Mouse (Mus musculus): ENCODE results near the gene Olfr20.
"Not testable (repeated sequence)": the region's sequence is repeated elsewhere in the genome, so short reads cannot be mapped to it uniquely, and the experiment has no call there.

Gene Olfr20

GRCm38 (mm10) chr11:73350483-73350882, at the start of gene Olfr20:
Gene Olfr20, plus strand, starts transcription at chr11:73350783.
- DNase-seq (ENCODE audit: low spot score in 2 of 2): no peak

DNA sequence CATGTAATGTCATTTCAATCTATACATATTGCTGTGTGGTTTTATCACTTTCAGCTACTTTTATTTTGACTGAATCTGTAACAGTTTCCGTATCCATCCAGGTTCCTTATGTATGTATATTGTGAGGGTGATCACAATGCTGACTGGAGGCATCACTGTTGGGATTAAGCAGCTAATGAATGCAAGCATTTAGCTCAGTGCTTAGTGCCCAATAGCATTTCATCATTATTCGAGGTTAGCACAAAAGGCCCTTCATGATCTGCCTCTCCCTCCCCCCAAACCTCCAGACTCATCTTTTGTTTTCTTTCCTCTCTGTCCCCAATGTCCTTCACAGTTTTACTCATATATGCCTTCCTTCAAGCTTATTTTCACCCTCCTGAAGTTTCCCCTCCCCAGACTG, 47.5 kb upstream of the Olfr20 start:
- DNase-seq (ENCODE audit: low spot score in 2 of 2): no peak

GRCm38 (mm10) chr11:73315961-73316360, 34.6 kb upstream of the Olfr20 start:
- no peak for DNase-seq (ENCODE audit: low spot score in 2 of 2)

DNA sequence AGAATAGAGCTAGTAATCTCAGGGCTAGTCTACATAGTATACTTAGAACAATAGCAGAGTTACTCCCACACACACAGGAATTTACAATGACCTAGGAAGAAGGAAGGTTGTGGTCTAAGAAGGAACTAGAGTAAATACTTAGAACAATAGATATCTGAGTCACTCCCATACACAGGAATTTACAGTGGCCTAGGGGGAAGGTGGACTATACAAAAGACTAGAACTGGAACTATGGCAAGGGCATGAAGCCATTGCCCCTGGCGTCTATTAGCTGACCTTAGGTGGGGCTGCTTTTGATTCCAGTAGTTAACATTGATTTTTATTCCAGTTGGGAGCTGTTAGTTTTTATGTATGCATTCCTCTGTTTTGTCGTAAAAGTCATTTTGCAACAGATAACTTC, 32.0 kb upstream of the Olfr20 start:
- DNase-seq (ENCODE audit: low spot score in 2 of 2): not testable (repeated sequence)

DNA sequence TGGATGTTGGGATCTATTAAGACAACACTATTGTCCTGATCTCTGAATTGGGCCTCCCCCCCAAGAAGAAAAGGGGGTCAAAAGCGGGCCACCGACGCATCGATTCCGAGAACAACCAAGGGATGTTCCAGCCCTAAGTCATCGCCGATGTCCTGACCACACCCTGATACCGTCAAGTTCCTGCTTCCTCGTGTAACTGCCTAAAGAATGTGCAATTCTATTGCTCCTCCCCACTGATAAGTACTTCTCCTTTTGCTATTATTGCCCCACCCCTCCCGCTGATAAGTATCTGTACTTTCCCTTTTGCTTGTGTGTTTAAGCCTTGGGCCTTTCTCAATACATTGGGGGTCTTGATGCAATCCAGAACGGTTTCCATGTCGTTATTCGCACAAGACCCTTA, 29.5 kb upstream of the Olfr20 start:
- DNase-seq (ENCODE audit: low spot score in 2 of 2): not testable (repeated sequence)

- no peak for DNase-seq (ENCODE audit: low spot score in 2 of 2)
Measured at GRCm38 (mm10) chr11:73323906-73324830, 26.4 kb upstream of the Olfr20 start.

- peak; percentile 21 to 23 for DNase-seq (ENCODE audit: low spot score in 2 of 2)
Measured at GRCm38 (mm10) chr11:73326485-73326886, 24.1 kb upstream of the Olfr20 start.

GRCm38 (mm10) chr11:73327361-73327760, 23.2 kb upstream of the Olfr20 start:
- no peak for DNase-seq (ENCODE audit: low spot score in 2 of 2)

- no peak for DNase-seq (ENCODE audit: low spot score in 2 of 2)
Measured at GRCm38 (mm10) chr11:73329442-73329841, 21.1 kb upstream of the Olfr20 start, which contains the start of the genes Aspa, Gm49340 and Spata22. Gene Aspa, minus strand, starts transcription at chr11:73329596. Gene Gm49340, plus strand, starts transcription at chr11:73329741. Gene Spata22, plus strand, starts transcription at chr11:73329741.

DNA sequence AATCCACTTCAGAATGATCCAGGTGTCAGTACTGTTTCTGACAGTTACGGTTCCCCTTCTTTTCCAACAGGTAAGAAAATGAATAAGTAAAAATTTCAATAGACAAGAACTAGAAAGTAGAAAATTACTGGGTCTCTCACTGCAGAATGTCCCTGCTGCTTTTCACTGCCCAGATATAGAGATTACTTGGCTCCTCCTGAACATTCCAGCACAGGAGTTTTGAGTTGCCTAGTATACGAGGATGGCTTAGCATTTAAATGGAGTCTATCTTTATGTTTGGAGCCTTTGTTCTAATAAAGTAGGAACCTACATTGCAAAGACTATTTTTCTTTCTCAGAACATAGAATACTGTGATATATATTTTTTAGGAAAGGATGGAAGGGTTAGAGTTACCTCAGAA, 17.2 kb upstream of the Olfr20 start:
- no peak for DNase-seq (ENCODE audit: low spot score in 2 of 2)

DNA sequence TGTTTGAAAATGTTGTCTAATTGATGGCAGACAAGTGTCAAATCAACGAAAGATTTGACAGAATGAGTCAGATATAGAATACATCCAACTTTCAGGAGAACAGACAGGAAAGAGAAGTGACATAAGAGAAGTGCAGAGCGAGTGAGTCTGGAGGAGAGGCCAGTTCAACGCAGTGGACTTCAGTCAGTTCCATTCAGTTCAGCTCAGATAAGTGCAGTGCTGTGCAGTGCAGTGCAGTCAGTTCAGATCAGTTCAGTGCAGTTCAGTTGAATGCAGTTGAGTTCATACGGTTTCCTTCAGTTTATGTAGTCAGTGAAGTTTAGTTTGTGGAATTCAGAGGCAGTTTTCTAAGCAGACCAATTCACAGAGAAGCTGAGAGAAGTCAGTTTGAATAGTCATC, 13.7 kb upstream of the Olfr20 start:
- no peak for DNase-seq (ENCODE audit: low spot score in 2 of 2)

DNA sequence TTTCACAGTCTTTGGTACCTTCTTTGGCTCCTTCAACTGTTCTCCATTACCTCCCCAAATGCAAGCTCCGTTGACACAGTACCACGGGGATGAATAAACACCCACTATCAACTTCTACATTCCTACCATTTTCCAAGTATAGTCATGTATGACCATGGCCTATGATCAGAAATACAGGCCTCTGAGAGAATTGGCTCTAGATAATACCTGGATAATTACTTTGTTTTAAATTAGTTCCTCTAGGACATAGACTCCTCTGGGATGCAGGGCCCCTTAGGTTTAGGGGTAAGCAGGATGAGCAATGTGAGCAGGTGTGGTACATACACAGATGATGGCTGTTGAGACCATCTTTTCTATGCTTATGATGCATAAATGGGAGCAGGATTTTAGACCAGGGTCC, 20.4 kb downstream of the Olfr20 start, which contains the start of gene Olfr376:
Olfr376 (plus strand) TSS at position 301 of the 400 bp plus-strand sequence.
- no peak for DNase-seq (ENCODE audit: low spot score in 2 of 2)

- no peak for DNase-seq (ENCODE audit: low spot score in 2 of 2)
Measured at GRCm38 (mm10) chr11:73395374-73395773, 44.8 kb downstream of the Olfr20 start.

- DNase-seq (ENCODE audit: low spot score in 2 of 2): no peak
Measured at GRCm38 (mm10) chr11:73399514-73399913, 48.9 kb downstream of the Olfr20 start, which contains the start of gene Olfr1. Gene Olfr1, minus strand, starts transcription at chr11:73399614.

All from urinary bladder, postnatal 36 days (tissue).